Mouse (Mus musculus) thymus, postnatal 36 days (tissue): ENCODE measurements at regions not wholly inside any gene's neighbourhood (a gene's known extent, or its start where the extent isn't known, plus 50 kb on each side); places are given as distances from the start of the nearest gene placed in this dataset.
A peak's percentile ranks its signal among the peaks of the same experiment; 100 is the strongest.

ENCODE experiments used
- DNase-seq, 2 experiments: peaks; one replicate each; pipeline ENCODE4 v3.0.0; 2022; ENCODE audit warnings: mixed read lengths in 2 of 2

DNA sequence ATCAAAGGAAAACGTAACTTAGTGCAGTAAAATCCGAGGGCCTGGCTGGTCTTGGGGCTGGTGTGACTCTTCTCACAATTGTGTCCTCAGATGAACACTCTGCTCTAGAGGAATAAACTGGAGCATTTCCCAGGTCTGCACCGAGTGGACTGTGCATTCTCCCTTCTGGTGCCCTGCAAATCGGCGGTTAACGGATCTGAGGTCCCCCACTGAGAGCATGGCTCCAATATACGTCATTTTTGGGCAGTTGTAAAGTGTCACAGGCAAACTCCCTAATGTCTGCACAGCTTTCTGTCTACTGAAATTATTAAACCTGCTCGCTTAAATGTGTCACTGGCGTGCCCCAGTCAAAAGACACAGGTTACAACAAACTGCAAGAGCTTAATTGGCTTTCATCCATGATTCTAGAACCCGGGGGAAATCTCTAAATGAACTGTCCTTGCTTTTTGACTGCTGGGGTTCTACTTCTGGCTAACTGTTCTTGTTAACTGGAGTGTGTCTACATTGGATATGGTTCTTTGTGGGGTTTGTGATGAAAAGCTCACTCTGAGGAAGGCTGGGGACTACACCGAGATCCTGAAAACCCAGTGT, 93.7 kb upstream of the Gm47985 start:
- no peak for DNase-seq

DNA sequence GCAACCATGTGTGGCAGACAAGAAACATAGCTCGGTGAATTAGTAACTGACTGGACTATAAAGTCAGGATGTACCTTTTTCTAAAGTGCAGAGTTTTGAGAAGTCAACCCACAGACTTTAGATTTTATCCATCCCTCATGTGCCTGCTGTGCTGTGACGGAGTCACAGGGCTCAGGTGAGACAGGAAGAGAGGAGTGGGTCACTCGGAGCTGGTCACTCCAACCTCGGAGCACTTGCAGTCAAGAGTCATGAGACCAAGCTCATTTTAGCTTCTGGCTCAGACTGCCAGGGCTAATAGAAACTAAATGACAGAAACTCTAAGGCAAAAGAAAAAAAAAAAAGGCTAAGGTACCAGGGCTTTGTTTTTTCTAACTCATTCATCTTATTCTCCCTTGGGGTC, 90.3 kb upstream of the Gm47985 start:
- no peak for DNase-seq

DNA sequence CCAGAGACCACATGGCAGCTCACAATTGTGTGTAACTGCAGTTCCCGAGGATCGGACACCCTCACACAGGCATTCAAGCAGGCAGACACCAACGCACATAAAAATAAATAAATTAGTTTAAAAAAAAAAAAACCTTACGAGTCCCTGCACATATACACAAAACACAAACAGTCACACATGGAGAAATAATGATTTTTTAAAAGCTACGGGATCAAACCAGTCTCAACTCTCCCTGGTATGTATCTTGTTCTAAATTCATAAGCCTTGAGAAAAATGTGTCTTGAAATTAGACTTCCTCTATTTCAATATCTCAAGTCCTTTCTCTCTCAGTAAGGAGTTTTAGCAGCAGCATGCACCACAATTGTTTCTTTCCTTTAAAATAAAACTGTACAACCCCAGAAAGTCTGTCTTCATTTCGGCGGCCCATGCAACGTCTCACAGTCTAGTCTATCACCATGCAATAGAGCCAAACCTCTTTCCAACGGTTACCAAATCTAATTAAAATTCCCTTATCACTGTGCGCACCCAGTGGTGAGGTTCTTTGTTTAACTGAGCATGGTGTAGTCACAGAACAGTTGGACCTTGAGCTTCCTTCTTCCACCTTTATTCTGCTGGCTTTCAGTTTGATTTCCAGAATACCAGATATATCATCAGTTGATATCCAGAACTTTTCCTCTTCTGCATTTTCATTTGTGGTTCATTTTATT, 86.8 kb upstream of the Gm47985 start:
- no peak for DNase-seq

DNA sequence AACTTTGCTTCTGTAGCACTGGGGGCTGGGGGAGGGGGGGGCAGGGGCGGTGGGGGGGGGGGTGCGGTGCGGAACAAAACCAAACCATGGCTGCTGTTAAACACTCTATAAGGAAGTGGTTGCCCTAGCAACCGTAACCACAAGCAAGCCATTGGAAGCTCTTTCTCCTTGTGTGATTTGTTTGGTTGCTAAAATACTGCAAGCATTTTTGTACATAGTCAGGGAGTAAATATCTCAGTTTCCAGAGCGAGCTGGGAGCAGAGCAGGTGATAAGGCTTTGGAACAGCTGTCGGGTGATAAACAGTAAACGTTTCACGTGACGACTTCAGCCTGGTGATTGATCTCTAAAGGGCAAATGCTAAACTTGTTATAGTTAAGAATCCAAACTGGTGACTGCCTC, 86.3 kb upstream of the Gm47985 start:
- DNase-seq = peak; percentile 41 to 52

DNA sequence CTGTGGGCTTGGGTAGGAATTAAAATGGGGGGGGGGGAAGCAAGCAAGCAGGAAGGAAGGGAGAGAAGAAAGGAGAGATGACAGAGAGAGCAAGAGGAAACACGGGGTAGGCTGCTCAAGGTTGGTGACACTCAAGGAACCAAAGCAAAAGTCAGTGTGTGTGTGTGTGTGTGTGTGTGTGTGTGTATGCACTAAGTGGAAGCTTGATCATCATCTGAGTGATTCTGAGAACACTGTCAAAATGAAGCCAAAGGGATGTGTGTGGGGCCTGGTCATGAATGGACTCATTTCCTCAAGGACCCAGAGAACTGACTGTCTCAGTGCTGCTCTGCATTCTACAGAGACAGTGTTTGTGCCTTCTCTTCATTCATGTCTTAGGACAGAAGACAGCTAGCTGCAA, 84.8 kb upstream of the Gm47985 start:
- peak in 1 of 2 experiments; percentile 20 for DNase-seq

DNA sequence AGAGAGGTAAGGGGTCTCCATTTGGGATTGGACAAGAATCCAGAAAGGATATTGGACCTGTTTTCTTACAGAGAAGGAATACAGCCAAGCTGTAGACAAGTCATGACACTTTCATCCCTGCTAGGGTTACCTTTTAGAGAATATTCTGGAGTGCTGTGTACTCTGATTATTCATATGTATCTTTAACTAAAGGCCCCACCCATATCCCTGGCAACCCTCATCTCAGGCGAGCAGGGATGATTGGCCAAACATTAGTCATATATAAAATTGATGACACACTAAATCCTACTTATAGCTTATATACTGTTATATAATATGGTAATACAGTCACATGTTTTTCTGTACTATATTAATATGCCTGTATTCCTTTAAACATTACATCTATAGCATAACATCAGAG, 83.6 kb upstream of the Gm47985 start:
- DNase-seq = no peak

DNA sequence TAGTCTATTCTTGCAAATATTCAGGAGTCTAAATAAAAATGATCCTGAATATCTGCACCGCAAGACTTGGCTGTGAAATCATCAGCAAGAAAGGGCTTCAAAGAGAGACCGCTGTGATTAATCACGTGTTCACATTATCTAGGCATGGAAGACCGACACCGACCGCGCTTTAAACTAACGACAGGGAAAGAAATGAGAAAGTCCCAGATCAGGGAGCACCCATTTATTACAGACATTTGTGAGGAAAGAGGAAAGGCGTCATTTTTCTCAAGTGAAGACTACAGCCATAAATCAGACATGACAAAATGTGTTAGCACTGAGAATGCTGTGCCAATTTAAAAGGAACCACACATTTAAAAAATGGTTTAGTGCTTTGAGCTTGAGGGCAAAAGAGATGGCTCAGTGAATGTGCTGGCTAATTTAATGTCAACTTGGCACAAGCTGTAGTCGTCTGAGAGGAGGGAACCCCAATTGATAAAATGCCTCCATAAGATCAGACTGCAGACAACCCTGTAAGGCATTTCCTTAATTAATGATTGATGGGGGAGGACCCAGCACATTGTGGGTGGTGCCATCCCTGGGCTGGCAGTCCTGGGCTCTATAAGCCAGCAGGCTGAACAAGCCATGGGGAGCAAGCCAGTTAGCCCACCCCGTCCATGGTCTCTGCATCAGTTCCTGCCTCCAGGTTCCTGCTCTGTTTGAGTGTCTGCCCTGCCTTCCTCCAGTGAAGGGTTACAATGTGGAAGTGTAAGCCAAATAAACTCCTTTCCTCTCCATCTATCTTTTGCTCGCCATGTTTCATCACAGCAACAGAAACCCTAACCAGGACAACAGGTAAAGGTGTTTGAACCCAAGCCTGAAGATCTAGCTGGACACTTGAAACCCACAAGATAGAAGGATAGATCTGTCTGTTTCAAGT, 81.5 kb upstream of the Gm47985 start:
- no peak for DNase-seq

DNA sequence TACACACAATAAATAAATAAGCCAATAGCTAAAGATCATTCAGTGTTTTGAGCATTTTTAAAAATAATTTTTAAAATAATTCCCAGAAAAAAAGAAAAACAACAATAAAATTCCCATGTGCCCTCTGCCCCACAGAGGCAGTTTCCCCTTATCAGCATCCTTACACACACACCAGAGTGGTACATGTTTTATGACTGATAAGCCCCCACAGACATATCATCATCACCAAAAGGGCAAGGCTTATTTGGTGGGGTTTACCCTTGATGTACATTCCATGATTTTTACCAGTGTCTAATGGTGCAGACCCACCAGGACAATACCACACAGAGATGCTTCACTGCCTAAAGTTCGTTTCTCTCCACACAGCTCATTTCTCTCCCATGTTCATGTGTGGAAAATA, 80.8 kb upstream of the Gm47985 start:
- DNase-seq = no peak

DNA sequence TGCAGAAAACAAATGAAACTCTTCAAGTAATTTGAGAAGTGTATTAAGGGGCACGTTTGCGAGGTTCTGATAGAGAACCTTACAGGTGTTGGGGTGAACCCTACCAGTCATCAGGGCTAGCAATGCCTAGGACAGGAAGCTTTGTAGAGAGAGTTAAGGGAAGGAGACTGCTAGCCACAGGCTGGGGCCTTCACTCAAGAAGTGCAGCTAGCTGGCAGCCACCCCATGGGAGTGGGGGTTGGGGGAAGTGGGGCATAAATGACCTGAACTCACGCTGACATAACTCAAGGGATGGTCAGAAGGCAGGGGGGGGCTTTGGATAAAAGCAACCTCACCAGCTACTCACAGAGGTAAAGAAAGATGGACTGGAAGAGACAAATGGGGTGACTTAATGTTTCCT, 80.3 kb upstream of the Gm47985 start:
- no peak for DNase-seq

DNA sequence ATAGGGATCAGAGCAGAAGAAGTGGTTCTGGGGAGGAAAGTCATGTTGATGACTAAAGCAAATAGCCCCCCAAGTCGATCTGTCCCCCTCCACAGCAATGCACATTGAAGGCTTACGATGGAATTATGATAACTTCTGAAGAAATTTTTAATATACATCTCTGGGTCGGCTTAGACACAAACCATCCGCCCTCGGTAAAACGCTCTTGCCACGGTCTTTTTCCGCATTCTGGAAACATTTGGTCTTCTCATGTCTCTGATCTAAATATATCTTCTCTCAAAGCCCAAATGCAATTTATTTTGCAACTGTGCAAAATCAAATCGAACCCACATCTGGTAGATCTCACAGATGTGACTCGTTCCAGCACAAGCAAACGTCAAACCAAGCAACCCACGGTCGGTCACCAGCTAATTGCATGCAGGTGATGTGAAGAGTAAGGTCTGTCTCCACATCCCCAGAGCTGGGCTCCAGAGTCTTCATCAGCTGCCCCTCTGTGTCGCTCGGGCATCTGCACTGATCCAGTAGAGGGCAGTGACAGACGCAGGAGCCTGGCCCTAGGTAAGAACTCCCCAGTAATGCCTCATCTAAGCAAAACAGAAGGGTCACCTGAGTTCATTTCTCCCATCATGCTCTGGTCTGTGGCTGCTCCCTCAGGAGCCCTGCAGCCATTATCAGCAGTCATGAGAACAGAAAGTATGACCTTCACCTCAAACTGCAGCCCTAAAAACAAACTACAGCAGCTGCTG, 79.5 kb upstream of the Gm47985 start:
- no peak for DNase-seq

DNA sequence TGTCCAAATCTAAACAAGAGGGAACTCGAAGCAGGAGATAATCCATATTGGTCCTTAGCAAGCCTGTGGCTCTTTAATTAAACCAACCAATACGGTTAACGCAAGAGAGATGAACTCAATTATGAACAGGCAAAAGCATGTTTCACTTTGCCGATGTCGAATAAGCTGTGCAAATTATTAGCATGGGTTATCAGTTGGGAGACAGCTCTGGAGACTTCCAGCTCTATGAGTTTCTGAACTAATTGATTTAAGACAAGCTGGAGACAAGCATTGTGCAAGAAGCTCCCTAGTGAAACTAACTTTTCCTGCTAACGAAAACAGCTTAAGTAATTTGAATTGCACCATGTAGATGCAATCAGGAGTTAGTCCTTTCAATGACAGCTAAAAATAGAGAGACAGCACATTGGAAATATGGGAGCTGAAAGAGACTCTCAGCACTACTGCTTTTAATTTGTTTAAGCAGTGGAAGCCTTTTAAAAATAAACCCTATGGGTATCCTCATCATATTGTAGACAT, 78.8 kb upstream of the Gm47985 start:
- no peak for DNase-seq

DNA sequence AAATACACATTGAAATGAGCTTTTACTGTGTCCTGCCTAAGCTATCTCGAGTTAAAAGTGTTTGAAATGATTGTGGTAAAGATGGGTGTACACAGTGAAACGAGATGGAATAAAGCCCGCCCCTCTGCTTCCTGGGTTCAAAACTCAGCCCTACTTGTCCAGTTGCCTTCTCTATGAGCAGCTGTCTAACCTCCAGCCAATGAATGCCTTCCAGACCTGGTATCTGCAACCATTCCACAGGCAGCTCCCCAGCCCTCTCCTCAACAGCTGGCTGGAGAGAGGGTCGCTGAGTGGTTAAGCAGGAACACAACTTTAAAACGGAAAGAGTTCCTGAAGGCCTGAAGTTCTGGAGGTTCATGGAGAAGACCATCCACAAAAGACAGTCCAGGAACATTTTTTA, 78.0 kb upstream of the Gm47985 start:
- no peak for DNase-seq

DNA sequence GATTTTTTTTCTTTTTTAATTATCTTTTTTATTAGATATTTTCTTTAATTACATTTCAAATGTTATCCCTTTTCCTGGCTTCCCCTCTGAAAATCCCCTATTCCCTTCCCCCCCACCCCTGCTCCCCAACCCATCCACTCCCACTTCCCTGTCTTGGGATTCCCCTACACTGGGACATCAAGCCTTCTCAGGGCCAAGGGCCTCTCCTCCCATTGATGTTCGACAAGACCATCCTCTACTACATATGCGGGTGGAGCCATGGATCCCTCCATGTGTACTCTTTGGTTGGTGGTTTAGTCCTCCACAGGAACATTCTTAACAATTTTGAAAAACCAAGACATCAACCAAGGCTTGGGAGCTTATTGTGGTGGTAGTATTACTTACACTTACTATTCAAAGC, 77.5 kb upstream of the Gm47985 start:
- DNase-seq = no peak

DNA sequence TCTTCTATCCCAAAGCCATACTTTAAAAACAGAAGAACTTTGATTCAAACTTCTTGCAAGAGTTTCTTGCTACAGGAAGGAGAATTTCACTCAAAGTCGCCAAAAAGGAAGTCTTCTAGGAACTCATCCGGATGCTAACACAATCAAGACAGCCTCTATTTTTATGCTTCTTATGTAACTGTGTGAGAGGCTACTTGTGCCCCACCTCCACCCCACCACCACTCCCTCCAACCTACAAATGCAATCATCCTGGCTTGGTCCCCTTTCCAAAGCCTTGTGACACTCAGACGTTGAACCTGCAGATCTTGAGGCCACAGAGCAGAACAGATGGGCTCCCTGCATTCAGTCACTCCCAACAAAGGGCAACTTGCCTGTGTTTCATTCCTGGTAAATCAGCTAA, 77.1 kb upstream of the Gm47985 start:
- DNase-seq = no peak

DNA sequence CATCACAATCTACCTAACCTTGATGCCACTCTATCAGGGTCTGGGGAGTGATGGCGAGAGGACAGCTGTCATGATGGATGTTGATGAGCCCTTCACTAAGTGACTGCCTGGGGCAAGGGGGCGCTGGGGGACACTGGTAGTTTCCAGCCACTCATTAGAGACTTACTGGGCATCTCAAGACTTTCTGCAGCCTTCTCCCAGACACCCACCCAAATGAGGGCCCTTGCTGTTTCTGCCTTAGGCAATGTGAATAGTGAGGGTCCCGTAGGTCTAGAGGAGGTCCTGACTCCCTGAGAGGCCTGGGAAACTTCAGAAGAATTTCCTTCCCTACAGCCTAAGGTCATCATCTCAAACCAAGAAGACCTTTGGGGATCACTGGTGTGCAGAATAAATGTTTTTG, 74.9 kb upstream of the Gm47985 start:
- no peak for DNase-seq

DNA sequence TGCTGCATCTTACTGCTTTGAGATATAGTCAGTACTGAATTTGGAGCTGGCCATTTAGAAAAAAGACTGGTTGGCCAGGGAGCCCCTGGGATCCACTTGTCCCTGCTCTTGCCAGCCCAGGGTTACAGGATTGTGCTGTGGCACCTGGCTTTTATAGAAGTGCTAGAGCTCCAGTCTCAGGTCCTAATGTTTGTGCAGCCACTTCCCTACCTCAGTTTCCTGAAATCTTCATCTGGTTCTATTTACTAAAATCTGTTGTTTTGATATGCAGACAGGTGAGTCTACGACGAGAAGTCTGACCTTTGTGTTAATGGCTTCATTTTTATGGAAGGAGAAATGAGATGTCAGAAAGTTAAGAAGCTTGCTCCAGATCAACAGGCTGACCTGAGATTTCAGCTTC, 73.0 kb upstream of the Gm47985 start:
- no peak for DNase-seq

DNA sequence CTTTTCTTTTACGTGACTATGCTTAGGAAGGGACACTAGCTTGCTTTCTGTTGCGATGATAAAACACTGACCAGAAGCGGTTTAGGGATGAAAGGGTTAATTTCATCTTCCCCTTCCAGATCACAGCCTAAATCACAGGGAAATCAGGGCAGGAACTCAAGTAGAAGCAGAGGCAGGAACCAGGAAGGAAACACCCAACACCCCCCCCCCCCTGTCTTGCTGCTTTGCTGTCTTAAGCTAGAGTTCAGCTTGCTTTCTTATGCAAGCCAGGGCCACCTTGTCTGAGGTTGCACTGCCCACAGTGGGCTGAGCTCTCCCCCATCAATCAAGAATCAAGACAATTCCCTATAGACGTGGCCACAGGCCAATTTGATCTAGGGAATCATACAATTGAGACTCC, 71.9 kb upstream of the Gm47985 start:
- no peak for DNase-seq

DNA sequence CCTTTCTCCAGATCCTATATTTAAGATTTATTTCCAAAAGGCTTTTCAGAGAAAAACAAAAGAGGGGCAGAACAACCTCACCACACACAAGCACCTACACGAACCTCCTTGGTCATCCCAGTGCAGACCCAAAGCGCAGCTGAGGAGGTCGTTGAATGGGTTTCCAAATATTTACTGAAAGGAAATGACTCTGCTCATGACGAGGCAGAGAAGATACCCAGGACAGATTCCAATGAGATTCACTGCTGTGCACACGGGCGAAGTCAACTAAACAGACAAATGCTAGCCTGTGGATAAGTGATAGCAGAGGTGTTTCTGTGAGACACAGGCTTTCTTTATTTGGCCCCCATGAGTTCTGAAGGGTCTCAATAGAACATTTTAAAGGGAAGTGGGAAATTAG, 70.7 kb upstream of the Gm47985 start:
- DNase-seq = no peak

DNA sequence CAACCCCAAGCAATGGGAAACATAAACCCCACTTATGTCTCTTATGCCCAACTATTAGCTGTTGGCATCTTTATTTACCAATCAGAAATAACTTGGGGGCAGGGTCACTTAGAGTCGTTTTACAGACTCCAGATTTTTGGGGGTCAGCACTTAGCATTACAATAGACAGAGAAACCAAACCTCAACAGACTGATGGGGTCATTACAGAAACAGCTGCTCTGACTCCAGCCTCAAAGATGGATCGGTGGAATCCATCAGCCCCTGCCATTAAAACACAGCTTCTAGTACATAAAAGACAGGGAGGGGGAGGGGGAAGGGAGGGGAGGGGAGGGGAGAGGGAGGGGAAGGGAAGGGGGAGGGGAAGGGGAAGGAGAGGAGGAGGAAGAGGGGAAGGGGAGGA, 69.9 kb upstream of the Gm47985 start:
- DNase-seq = no peak

DNA sequence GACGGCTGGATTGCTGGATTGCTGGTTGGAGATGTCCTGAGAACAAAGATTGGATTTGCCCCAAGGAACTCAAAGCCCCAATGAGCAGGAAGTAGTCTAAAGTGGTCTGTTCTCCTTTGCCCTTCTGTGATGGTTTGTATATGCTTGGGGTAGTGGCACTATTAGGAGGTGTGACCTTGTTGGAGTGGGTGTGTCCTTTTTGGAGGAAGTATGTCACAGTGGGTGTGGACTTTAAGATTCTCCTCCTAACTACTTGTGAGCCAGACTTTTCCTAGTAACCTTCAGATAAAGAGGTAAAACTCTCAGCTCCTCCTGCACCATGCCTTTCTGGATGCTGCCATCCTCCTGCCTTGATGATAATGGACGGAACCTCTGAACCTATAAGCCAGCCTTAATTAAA, 69.1 kb upstream of the Gm47985 start:
- DNase-seq = no peak

DNA sequence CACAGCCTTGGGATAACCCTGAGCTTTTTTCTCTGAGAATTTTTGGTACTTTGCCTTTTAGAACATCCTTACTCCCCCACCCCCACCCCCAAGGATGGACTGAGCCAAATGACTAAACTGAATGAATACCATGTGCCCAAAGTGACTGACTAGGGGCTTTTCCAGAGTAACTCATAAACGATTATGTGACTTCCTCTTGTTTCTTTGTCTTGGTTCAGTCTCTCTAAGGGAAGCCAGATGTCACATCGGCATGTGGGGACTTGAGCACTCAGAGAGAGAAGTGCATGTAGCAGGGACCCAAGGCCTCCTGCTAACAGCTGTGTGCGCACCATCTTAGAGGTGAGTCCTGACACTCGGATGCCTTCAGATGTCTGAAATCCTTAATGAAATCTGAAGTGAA, 63.8 kb upstream of the Gm47985 start:
- DNase-seq = no peak

DNA sequence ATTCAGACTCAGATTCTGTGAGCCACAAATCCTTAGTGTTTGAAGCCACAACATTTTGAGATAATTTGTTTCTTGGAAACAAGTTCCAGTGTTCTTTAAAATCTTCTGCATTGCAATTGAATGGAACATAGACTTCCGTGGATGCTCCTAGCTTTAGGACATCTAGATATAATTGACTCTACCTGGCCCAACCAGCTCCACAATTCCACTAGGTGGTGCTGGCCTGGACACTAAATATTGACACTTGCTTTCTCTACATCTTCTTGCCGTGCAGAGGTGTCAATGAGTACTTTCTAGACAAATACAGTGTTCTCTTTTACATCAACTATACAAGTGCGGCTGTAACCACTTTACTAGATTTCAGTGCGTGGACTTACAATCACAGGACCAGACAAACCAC, 63.4 kb upstream of the Gm47985 start:
- DNase-seq = no peak

DNA sequence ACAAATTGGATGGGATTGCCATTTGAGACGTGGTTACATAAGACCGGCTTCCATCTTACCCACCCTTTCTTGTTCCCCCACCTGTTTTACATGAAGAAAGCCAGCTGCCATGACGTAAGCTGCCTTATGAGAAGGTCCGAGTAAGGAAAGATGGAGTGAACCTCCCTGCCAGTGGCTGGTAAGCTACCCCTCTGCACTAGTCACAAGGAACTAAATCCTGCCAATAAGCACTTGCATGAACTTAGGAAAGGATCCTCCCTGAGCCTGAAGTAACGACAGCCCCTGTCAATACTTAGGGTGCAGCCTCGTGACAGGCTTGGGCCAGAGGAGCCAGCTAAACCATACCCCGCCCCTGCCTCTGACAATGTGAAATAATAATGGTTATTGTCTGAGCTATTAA, 62.8 kb upstream of the Gm47985 start:
- no peak for DNase-seq
